Mouse (Mus musculus) ES-E14 (cell line): Measurements from ENCODE around the gene Tepp. TPM values are rescaled to one million over a fixed set of nuclear protein-coding genes. Genes with fewer than 3 reads are reported as not detected.

Experiments used
- DNase-seq: peaks from one replicate; pipeline ENCODE4 v3.0.0-alpha.2; 2013; ENCODE audit warnings: low read depth, low spot score
- H3K27ac ChIP-seq: 2 replicates; pipeline ENCODE4 v1.5.1; 2012; ENCODE audit warnings: low read depth, mild to moderate bottlenecking, low read length, moderate library complexity, mixed read lengths; ENCODE audit not compliant: poor library complexity, insufficient read depth, severe bottlenecking
- H3K36me3 ChIP-seq: 2 replicates; pipeline ENCODE4 v1.6.1; 2012; ENCODE audit warnings: mild to moderate bottlenecking, low read length, moderate library complexity, mixed read lengths; ENCODE audit not compliant: control insufficient read depth, poor library complexity, insufficient read depth, severe bottlenecking
- H3K4me1 ChIP-seq, 2 experiments: fragments of 150-350 bp in 1 of 2; sonication (generic) in 1 of 2; 2 replicates each; pipeline ENCODE4 v1.6.1; 2012; ENCODE audit warnings: low read length in 2 of 2, mild to moderate bottlenecking in 1 of 2, mixed read lengths in 1 of 2; ENCODE audit not compliant: control insufficient read depth in 2 of 2, insufficient read depth in 2 of 2, poor library complexity in 1 of 2
- H3K4me3 ChIP-seq, 2 experiments: fragments of 150-350 bp in 1 of 2; sonication (generic) in 1 of 2; 2 replicates each; pipeline ENCODE4 v1.5.1; 2012; ENCODE audit warnings: low read length in 2 of 2, low read depth in 1 of 2, mild to moderate bottlenecking in 1 of 2, mixed read lengths in 1 of 2; ENCODE audit not compliant: insufficient read depth in 1 of 2, poor library complexity in 1 of 2, severe bottlenecking in 1 of 2
- H3K9ac ChIP-seq: 2 replicates; pipeline ENCODE4 v1.6.1; 2012; ENCODE audit warnings: low read depth, mild to moderate bottlenecking, low read length, mixed read lengths; ENCODE audit not compliant: poor library complexity, insufficient read depth, severe bottlenecking
- H3K9me3 ChIP-seq: fragments of 150-350 bp; sonication (generic); 2 replicates; pipeline ENCODE4 v1.6.1; 2012; ENCODE audit warnings: low read depth, mild to moderate bottlenecking, low read length; ENCODE audit not compliant: control insufficient read depth, insufficient read depth
- CHD2 ChIP-seq: IDR thresholded peaks from 2 replicates; pipeline ENCODE4 v1.6.1; 2014; ENCODE audit warnings: mild to moderate bottlenecking, low read depth, low read length, inconsistent platforms
- HCFC1 ChIP-seq: IDR thresholded peaks from 2 replicates; pipeline ENCODE4 v1.6.1; 2012; ENCODE audit warnings: low read length, inconsistent platforms, borderline replicate concordance; ENCODE audit not compliant: insufficient read depth
- MAFK ChIP-seq: IDR thresholded peaks from 2 replicates; pipeline ENCODE4 v1.6.1; 2014; ENCODE audit warnings: mild to moderate bottlenecking, low read depth, low read length, inconsistent platforms; ENCODE audit not compliant: insufficient read depth
- ZC3H11A ChIP-seq: IDR thresholded peaks from 2 replicates; pipeline ENCODE4 v1.6.1; 2012; ENCODE audit warnings: low read depth, mild to moderate bottlenecking, inconsistent platforms, low read length, borderline replicate concordance
- ZNF384 ChIP-seq: IDR thresholded peaks from 2 replicates; pipeline ENCODE4 v1.6.1; 2012; ENCODE audit warnings: low read depth, low read length, inconsistent platforms
- in situ Hi-C, 2 experiments: fragments of 600-800 bp; cut with MboI; formaldehyde crosslinking; loops; one replicate each; pipeline ENCODE4 v1.15.1; 2025; ENCODE audit warnings: low sequenced_read_pairs in 2 of 2, inconsistent platforms in 1 of 2; ENCODE audit not compliant: unreplicated experiment in 2 of 2
- total RNA-seq: library from RNA; depleted of rRNA; stranded (reverse); fragments of 300-350 nt; gene quantifications from 2 replicates; pipeline ENCODE4 v1.2.3, GENCODE M21; 2012

Tepp gene
- total RNA-seq, 1 experiment = 0.45 TPM

- no peaks in the 10 kb centered on the region for H3K9me3 ChIP-seq
- H3K27ac ChIP-seq = no peak overlapping the region
- no peak for TF ChIP-seq ZC3H11A
- no peak for TF ChIP-seq ZNF384
- TF ChIP-seq MAFK = no peak
- no peak for TF ChIP-seq HCFC1
- no peak for TF ChIP-seq CHD2
- 0 out of 4 replicates have a peak, but pooled peaks cover 0 to 9% of the 10 kb centered on the region in 2 experiments for H3K4me1 ChIP-seq
- DNase-seq = no peak
- no peaks in the 10 kb centered on the region for H3K36me3 ChIP-seq
- no peak overlapping the region for H3K9ac ChIP-seq
- in situ Hi-C loops = no loop called here
- H3K4me3 ChIP-seq = no peak overlapping the region
Observed at GRCm38 (mm10) chr8:95315350-95315749, 5.0 kb downstream of the Tepp start.

- Histone ChIP-seq H3K9ac (0 out of 2 replicates have a peak overlapping the region, but pooled peaks have one; percentile 0), H3K9me3 (no peaks in the 10 kb centered on the region), H3K4me1 (peaks cover 0 to 5% of the 10 kb centered on the region in 2 experiments; a peak in 1 of 4 replicates), H3K36me3 (no peaks in the 10 kb centered on the region), H3K27ac (no peak overlapping the region), H3K4me3 (peak overlapping the region; percentile 50 to 66)
- TF ChIP-seq HCFC1 (no peak), ZC3H11A (no peak), MAFK (no peak), ZNF384 (no peak)
- in situ Hi-C loops = no loop called here
- DNase-seq = peak; percentile 62
Observed at GRCm38 (mm10) chr8:95320224-95321139, 10.1 kb downstream of the Tepp start.

DNA sequence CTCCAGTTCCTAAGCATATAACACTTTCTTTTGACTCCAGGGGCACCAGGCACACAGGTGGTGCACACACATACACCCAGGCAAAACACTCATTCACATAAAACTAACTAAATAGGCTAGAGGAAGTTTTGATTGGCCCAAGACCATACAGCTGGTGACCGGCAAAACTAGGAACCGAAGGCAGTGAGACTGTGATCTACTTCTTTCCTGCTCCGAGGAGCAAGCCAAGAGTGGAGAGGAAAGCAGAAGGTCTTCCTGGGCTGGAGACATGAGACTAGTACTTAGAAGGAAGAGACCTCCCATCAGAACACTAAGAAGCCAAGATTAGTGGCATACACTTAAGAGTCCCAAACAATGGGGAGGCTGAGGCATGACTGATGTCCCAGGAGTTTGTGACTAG lies 12.8 kb downstream of the Tepp start:
- in situ Hi-C loops = no loop called here
- Histone ChIP-seq H3K9me3 (no peaks in the 10 kb centered on the region), H3K4me3 (no peak overlapping the region), H3K36me3 (peaks cover 7% of the 10 kb centered on the region; the same call in 1 of the 2 replicates), H3K4me1 (peaks cover 0 to 5% of the 10 kb centered on the region in 2 experiments; a peak in 1 of 4 replicates), H3K27ac (no peak overlapping the region), H3K9ac (no peak overlapping the region)
- no peak for DNase-seq
- no peak for TF ChIP-seq ZNF384
- no peak for TF ChIP-seq HCFC1
- no peak for TF ChIP-seq MAFK
- no peak for TF ChIP-seq ZC3H11A
- TF ChIP-seq CHD2 = no peak

- H3K36me3 ChIP-seq = peaks cover 15% of the 10 kb centered on the region; the same call in 1 of the 2 replicates
- no peak overlapping the region for H3K9ac ChIP-seq
- no peak for TF ChIP-seq ZC3H11A
- no peak for TF ChIP-seq MAFK
- no peak for TF ChIP-seq CHD2
- TF ChIP-seq HCFC1 = no peak
- no peak for TF ChIP-seq ZNF384
- DNase-seq = no peak
- peaks cover 0 to 11% of the 10 kb centered on the region in 2 experiments; a peak in 2 of 4 replicates for H3K4me1 ChIP-seq
- in situ Hi-C loops = no loop called here
- H3K9me3 ChIP-seq = no peaks in the 10 kb centered on the region
- no peak overlapping the region for H3K27ac ChIP-seq
- no peak overlapping the region for H3K4me3 ChIP-seq
Observed at GRCm38 (mm10) chr8:95324646-95325045, 14.3 kb downstream of the Tepp start.
